Mouse (Mus musculus) spleen, postnatal 14 days (tissue): Measurements from ENCODE around the gene Aqp1.

Experiments
- DNase-seq, 2 experiments: peaks; one replicate each; pipeline ENCODE4 v3.0.0; 2021 to 2022; ENCODE audit warnings: low spot score in 2 of 2

Gene Aqp1

GRCm38 (mm10) chr6:55335989-55336514, at the start of gene Aqp1:
Gene Aqp1, plus strand, starts transcription at chr6:55336432.
- DNase-seq, result peak; percentile 60 to 69

DNA sequence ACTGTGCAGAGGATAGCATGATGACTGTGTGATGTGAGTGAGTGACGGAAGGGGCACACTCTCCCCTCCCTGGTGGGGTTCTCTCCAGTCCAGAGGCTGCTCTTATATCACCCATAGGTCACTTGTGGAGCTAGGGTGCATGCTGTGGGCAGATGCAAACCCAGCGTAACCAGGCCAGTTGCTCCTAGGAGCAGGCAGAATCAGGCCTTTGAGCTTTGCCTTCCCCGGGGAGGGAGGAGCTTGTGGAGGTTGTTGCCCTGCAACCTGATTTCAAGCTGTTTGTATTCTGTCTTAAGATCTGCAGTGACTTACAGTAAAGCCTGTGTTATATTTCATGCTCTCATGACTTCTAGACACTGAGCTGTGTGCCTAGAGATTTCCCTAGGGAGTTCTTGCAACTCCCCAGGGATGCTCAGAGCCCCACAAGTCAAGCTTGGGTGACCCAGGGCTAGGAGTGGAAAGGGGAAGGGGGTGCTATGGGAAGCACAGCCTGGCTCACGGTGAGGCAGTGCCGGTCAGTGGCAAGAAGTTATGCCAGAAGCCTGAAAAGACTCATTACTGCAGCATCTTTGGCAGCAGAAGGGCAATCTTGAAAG, 48.1 kb upstream of the Aqp1 start:
- DNase-seq, result no peak

DNA sequence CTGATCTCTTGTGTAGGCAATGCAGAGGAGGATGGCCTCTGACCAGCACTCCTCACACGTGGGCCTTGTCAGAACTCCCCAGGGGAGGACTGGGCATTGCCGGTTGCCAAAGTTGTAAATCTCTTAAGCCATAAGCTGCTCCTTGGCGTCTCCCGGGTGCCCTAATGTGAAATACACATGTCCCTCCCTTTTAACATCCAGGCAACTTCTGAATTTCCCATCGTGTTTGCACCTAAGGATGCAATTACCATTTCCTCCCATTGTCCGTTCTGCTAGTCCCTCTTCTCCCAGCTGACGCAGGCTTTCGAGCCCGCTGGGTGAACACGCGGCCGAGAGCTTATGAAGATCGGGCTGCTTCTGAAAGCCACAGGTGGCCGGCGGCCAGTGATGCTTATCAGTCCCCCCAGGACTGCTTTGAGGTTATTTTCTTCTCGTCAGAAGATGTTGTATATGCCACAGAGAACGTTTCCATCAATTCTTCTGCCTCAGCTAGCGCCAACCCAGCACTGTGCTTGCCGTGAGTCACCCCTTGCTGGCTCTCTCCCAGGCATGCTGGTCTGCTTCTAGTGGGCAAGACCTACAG, 41.6 kb upstream of the Aqp1 start:
- no peak for DNase-seq

DNA sequence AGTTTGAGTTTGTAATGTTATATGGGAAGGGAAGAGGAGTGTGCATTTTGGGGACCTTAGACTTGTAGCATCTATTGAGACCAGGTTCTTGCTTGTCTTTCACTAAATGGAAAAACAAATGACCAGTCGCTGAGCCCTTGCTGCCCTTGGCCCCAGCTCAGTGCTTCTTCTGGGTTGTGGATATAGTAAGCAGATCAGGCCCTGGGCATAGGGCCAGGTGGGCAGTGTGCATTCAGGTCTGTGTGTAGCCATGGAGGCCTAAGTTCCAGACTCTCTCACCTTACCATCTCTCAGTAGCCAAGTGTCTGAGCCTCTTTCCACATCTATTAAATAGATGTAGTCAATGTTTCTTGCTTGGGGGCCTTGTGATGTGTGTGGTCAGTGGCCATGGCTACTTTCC, 40.9 kb upstream of the Aqp1 start:
- DNase-seq, result no peak

- DNase-seq, result no peak
Observed at GRCm38 (mm10) chr6:55299482-55299881, 36.8 kb upstream of the Aqp1 start.

GRCm38 (mm10) chr6:55299917-55300316, 36.3 kb upstream of the Aqp1 start:
- DNase-seq, result no peak

GRCm38 (mm10) chr6:55300704-55301103, 35.5 kb upstream of the Aqp1 start:
- DNase-seq, result no peak

DNA sequence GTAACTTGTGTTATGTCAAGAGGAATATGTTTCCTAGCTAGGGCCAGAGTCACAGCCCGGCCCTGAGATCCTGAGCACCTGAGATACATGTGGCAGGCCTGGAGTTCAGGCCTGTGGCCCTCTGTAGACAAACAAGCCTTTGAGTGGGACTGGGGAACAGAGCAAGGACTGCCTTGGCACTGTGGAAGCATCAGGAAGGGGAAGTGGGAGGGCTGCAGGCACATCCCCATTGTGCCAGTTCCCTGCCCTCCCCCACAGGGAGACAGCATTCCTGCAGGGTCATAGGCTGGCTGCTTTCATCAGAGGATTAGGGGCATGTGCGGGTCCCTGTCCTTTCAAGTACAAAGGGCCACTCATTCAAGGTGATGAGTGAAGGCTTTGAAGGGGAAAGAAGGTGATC, 26.1 kb upstream of the Aqp1 start:
- DNase-seq, result no peak

GRCm38 (mm10) chr6:55311962-55312361, 24.3 kb upstream of the Aqp1 start:
- DNase-seq, result no peak

DNA sequence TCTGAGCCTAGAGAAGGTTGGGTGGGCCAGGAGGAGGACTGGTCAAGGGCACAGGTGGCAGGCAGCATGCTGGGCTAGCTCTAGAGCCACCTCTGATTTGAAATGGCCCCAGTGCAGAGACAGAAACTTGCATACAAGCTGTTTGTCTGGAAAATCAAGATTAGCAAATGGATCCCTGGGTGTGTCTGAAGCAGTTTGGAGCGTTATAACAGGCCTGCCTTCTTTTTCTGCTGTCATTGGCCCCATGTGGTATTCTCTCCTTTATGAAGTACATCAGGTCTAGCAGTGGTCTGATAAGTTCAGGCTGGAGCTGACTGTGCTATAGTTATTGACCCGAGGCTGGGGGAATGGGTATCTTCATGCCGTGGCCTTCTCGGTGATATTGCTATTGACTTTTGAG, 22.3 kb upstream of the Aqp1 start:
- no peak for DNase-seq

GRCm38 (mm10) chr6:55314628-55315027, 21.6 kb upstream of the Aqp1 start:
- no peak for DNase-seq

GRCm38 (mm10) chr6:55318597-55318996, 17.6 kb upstream of the Aqp1 start:
- no peak for DNase-seq

- no peak for DNase-seq
Observed at GRCm38 (mm10) chr6:55319585-55320551, 16.4 kb upstream of the Aqp1 start.

DNA sequence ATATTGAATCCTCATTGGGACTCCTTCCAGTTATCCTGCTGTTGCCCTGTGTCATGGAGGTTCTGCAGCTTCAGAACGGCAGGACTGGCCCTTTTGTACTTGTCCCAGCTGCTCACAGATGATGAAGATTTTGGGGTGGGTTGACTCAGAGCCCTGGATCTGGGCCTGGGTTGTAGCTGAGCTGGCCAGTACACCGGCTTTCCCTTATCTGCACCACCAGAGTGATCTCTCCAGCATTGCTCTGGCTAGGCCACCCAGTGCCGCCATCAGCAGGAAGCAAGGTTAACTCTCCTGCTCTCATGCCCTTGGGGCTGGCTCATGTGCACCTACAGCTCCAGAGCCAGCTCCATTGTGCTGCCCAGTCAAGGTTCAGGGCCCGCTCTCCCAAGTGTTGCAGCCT, 15.3 kb upstream of the Aqp1 start:
- peak in 1 of 2 experiments; percentile 12 for DNase-seq

DNA sequence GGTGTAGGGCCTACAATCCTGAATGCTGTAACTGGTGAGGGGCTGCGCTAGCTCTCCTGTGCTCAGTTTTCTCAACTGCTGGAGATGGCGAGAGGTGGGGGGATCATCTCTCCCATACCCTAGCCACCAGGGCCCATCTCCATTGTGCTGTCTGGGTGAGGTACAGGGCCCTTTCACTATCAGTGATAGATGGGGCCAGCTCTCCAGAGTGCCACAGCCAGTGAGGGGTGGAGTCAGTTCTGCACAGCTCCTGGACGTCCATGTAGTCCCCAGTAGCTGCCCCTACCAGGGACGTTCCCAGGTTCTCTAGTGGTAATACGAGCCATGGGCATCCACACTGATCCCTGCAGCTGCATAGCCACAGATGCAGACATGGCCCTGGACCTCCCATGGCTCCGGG, 14.7 kb upstream of the Aqp1 start:
- DNase-seq, result no peak

- DNase-seq, result no peak
Observed at GRCm38 (mm10) chr6:55322980-55323379, 13.3 kb upstream of the Aqp1 start.

- DNase-seq, result peak; percentile 21 to 22
Observed at GRCm38 (mm10) chr6:55323908-55324634, 12.2 kb upstream of the Aqp1 start.

DNA sequence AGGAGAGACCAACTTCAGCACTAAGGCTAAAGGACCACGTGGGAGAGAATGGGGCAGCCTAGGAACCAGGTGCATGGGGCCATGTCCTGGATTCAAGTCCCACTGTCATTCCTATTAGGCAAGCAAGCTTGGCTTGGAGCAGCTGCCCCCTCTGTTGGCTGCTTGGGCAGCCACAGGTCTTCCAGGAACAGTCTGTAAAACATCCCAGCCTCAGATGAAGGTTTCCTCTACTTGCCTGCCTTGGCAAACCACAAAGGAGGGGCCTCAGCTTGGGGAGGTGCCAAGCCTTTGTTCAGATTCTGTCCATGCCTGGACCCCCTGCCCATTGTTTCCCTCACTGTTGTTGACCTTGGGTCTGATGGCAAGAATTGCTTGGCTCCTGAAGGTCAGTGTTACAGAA, 11.4 kb upstream of the Aqp1 start:
- peak in 1 of 2 experiments; percentile 21 for DNase-seq

DNA sequence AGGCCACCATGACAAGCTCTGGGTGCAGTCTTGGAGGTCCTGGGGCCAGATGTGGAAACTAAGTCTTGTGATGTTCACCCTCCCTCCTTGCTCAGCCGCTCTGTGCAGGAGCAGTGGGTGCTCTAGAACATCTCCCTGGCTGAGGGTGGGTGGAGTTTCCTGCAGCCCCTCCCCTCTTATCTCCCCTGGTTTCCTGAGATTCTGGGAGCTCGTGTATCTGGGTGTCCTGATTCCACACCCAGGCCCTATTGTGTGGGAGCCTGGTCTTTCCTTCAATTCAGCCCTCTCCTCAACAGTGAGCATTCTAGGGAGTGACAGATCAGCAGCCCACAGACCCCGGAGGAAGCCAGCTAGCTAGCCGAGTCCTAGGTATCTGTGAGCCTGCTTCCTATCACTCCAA, 9.9 kb upstream of the Aqp1 start:
- DNase-seq, result no peak

GRCm38 (mm10) chr6:55327326-55327725, 8.9 kb upstream of the Aqp1 start:
- DNase-seq, result no peak

DNA sequence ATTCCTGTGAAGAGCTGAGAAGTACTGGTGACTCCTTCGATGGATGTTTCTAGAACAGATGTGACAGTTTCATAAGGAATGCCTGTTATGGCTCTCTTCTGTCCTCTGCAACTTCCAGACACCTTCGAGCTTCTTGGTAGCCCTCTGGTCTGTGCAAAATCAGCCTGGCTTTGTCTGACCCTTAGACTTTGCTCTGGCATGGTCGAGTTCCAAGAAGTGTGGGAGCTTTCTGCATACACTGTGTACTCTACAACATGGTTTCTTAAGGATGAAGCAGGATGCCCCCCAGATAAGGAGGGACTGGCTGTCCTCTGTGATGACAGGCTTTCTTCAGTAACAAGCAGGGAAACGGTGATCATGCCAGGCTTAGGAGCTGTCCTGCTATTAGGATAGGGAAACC, 8.1 kb upstream of the Aqp1 start:
- DNase-seq, result no peak

- no peak for DNase-seq
Observed at GRCm38 (mm10) chr6:55331315-55331714, 4.9 kb upstream of the Aqp1 start.
